Mouse (Mus musculus): ENCODE data around the gene Grid1.

DNA sequence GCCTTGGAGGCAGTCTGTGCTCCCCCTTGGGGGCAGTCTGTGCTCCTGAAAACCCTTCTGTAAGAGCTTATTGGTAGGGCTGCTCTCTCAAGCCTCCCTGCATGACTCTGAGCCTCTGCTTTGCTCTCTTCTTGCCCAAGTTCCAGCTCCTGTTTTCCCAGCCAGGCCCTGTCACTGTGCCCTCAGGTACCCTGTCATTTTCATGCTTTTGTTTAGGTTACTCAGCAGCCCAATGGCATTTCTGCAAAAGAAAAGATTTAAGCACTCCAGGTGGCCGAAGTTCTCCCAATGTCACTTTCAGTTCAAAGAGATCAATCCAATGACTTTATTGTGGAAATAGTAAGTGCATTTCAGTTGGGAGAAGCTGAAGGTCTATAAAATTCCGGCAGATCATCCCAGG is 402.3 kb downstream of the Grid1 start:
- TF ChIP-seq CTCF (IDR thresholded peaks at IDR 0.05; ENCODE audit: borderline replicate concordance, insufficient read depth, low read length) (no peak), POLR2A (IDR thresholded peaks at IDR 0.05; ENCODE audit: low read depth, low read length) (no peak)

All from embryonic fibroblast, embryonic 13.5 days (primary cell).